Mouse (Mus musculus) left cerebral cortex, adult 6 months (tissue): ENCODE results near the gene Hs3st4. TPM values are rescaled to one million over a fixed set of nuclear protein-coding genes. Genes with fewer than 3 reads are reported as not detected.

ENCODE experiments used
- long read RNA-seq, 2 experiments: library from polyadenylated mRNA; unstranded; transcript quantifications; one replicate each; pipeline ENCODE4 v2.0.0; 2019 to 2020
- polyA plus RNA-seq: library from polyadenylated mRNA; unstranded; fragments of <200 nt; fragmentation: Nextera tagmentation; gene quantifications from 2 replicates; pipeline ENCODE4 v1.2.3, GENCODE M21; 2021

Gene Hs3st4
- polyA plus RNA-seq: 9.0 and 10.1 TPM in 2 replicates
- long read RNA-seq, experiment 1, partial matches to known transcripts: 0 of 8 reads
- long read RNA-seq, experiment 1, other reads (novel, unspliced or antisense): 8 of 8 reads
- long read RNA-seq, experiment 2, partial matches to known transcripts: 0 of 16 reads
- long read RNA-seq, experiment 2, other reads (novel, unspliced or antisense): 16 of 16 reads

GRCm38 (mm10) chr7:123982461-123983038 lies at the start of gene Hs3st4:
Gene Hs3st4 (plus strand): TSS chr7:123982869.

